Mouse (Mus musculus) Muller cell, postnatal 12 days (primary cell): ENCODE measurements around the gene Saa3.
"Not testable (repeated sequence)": the region's sequence is repeated elsewhere in the genome, so short reads cannot be mapped to it uniquely, and the experiment has no call there.

Experiments
- DNase-seq: peaks from one replicate; pipeline ENCODE4 v3.0.0-alpha.2; 2015; ENCODE audit errors: inconsistent ontology term

The Saa3 gene

GRCm38 (mm10) chr7:46712250-46712649 is 3.2 kb downstream of the Saa3 start:
- DNase-seq: no peak

GRCm38 (mm10) chr7:46710390-46710844 is 5.1 kb downstream of the Saa3 start, which contains the start of gene Saal1:
Saal1 (minus strand) TSS chr7:46710680.
- DNase-seq: peak; percentile 93

GRCm38 (mm10) chr7:46700521-46701025 is 14.9 kb downstream of the Saa3 start:
- DNase-seq: no peak

GRCm38 (mm10) chr7:46696754-46697153 is 18.7 kb downstream of the Saa3 start:
- no peak for DNase-seq

DNA sequence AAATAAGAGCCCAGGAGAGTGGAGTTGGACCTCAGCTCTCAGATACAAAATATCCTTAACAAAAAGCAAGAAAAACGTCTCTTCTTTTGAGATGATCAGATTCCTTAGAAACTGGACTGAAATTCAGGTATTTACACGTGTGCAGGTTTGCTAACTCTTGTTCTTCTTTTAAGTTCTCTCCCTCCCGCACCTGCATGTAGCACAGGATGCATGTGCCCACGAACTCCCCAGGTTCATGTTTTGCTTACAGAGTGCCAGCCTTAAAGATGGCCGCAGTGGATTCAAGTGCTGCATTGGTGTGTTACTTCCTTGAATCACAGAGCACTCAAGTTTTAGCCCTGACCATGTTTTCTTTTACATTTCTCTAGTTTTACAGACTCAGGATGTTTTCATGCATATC is 28.7 kb downstream of the Saa3 start:
- DNase-seq: no peak

GRCm38 (mm10) chr7:46680732-46681131 is 34.8 kb downstream of the Saa3 start:
- DNase-seq: no peak

DNA sequence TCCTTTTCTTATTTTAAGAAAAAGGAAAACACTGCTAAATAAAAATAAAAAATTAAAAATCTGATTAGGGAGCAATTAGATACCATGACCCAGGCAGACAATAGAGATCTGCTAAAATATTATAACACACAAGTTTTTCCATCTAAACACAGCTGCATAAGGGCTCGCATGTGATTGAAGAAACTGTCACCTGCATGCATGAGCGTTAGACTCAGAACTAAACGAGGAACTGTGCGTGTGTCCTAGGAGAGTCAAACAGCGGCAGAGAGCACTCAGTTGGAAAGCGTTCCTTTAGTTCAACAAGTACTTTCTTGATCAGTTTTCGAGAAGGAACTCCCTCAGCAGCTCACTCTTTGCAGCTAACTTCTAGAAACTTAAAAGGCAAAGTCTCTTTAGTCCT is 36.5 kb downstream of the Saa3 start:
- DNase-seq: not testable (repeated sequence)

DNA sequence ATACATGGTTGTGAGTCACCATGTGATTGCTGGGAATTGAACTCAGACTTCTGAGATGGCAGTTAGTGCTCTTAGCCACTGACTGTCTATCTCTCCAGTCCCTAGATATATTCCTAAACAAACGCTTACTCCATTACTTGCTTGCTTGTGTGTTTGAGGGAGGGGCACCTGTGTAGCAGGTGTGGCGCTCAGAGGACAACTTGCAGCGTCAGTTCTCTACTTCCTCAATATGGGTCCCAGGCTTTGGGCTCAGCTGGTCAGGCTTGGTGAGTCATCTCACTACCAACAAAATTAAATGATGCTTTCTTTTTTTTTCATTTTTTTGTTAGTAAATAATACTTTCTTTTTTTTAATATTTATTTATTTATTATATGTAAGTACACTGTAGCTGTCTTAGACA is 37.1 kb downstream of the Saa3 start:
- no peak for DNase-seq

- DNase-seq: peak; percentile 69
Observed at GRCm38 (mm10) chr7:46676808-46677360, 38.6 kb downstream of the Saa3 start.

- DNase-seq: no peak
Observed at GRCm38 (mm10) chr7:46675886-46676285, 39.6 kb downstream of the Saa3 start.

- no peak for DNase-seq
Observed at GRCm38 (mm10) chr7:46675061-46675460, 40.4 kb downstream of the Saa3 start.

DNA sequence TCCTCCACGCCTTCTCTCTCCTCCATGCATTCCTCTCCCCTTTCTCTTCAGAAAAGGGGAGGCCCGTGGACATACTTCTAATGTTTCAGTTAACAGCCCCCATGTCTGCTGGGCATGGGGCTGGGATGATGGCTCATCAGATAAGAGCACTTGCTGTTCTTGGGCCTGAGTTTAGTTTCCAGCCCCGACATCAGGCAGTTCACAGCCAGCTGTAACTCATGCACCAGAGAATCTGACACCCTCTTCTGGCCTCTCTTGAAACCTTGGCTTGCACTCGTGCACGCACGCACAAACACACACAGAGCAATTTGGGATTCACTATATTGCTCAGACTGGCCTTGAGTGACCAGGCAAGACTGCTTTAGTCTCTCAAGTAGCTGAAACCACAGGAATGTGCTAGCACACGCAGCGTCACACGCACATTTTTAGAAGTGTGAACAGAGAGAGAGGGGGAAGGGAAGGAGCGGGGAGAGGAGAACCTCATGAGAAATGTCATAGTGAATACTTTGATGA is 43.3 kb downstream of the Saa3 start, which contains the start of gene Tph1:
Gene Tph1, minus strand, starts transcription at position 378 of the 513 bp plus-strand sequence.
- DNase-seq: peak; percentile 21

DNA sequence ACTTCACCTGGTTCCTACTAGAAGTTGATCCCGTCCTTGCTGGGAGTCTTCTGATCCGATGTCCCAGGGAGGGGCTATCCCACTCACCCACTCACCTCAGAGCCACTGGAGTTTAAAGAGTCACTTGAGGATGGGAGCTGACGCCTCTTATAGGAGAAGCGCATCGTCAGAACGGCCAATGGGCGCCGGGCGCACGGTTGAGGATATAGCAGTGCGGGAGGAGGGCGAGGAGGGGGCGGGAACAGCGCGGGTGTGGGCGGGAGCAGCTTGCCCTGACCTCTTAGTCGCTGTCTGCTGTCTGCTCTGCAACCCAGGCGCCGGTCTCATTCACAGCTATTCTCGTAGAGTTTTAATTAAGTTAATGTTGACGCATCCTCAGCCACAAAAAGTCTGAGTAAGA is 48.2 kb downstream of the Saa3 start:
- DNase-seq: peak; percentile 60

DNA sequence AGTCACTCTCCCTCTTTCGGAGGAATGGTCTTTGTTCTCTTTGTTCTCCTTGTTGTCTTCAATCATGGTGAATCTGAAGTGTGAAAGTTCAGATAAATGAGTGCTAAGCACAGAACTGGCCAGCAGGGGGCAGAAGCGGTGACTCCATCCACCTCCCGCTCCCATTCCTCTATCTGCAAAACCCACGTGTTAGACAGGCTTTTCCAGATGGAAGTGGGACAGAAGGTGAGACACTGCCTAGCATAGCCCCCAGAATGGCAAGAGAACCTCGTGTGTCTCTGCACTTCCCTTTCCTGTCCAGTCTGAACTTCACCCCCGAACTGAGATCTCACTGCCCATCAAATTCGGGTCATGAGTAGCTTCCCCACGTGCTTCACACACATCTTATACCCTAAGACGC is 50.3 kb downstream of the Saa3 start:
- DNase-seq: no peak
